Mouse (Mus musculus) adrenal gland (tissue): ENCODE data around the gene D11Wsu47e.

Experiments
- intact Hi-C: fragments of 180-260 bp; cut with DNase I; formaldehyde crosslinking; loops from one replicate; pipeline ENCODE4 v1.15.1; 2025

The D11Wsu47e gene

DNA sequence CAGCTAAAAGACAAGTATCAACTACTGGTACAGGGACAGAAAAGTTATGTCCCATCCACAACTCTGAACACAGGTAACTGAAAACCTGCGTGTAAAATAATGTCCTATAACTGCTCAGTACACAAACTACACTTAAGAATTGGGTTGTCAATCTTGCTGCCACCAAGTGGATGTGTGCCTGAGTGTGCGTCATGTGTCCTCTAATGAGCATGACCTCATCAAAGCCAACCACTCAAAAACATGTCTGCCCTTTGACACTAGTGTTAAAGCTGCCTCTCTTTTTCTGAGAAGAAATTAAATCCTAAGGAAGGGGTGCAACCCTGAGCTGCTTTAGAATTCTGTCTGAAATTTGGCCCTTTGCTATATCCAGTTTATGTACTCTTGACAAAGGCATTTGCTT, 19.9 kb upstream of the D11Wsu47e start:
- intact Hi-C loops: no loop called here

DNA sequence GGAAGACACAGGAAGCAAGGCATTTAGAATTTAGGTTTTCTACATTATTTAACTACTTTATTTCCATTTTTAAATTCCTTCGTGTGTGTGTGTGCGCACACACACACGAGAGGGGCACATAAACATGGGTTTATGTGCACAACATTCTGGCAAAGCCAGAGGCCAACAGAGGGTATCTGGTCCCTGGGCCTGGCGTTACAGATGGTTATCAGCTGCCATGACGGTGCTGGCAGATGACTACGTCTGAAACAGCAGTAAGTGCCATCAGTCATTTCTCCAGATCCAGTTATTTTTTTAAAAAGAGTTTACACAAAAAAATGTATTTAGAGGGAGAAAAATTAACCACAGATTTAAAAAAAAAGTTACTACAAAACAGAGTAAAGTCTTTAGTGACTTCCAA, 18.0 kb upstream of the D11Wsu47e start:
- intact Hi-C loops: no loop called here

GRCm38 (mm10) chr11:113666648-113667047, 17.6 kb upstream of the D11Wsu47e start:
- intact Hi-C loops: no loop called here

GRCm38 (mm10) chr11:113667122-113667521, 17.1 kb upstream of the D11Wsu47e start:
- intact Hi-C loops: no loop called here

DNA sequence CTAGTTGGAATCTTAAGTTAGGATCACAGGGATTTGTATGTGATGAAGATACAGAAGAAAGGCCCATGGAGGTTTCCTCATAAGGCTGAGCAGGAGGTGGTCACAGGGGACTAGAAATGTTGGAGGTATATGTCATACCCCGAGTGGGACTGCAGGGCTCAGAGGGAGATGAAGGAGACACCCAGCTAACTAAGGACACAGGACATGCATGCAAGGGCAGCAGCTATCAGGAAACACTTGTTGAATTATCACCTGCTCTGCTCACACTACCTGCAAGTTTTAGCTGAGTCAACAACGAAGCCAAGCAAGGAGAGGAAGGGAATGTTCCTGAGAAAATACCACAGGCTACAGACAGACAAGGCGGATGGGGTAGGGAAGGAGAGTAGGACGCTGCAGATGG, 16.5 kb upstream of the D11Wsu47e start:
- intact Hi-C loops: no loop called here

- intact Hi-C loops: no loop called here
Observed at GRCm38 (mm10) chr11:113668857-113669256, 15.4 kb upstream of the D11Wsu47e start.

GRCm38 (mm10) chr11:113669711-113670110, 14.5 kb upstream of the D11Wsu47e start:
- intact Hi-C loops: no loop called here

DNA sequence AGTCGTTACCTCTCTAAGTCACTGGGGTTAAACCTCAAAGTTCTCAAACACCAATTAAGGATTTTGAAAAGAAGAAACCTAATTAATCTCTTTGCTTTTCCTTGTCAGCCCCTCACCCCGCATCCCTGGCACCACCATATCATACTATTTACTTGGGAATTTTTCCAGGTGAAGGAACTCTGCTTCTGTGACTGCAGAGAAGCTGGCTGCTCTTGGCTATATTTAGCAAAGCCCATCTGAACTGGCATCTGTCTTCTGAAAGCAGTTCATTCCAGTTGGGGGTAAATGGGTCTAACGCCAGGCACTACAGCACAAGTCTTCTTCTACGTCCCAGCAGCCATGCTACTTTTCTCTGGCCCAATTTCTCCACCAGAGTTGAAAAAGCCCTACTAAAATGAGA, 10.6 kb upstream of the D11Wsu47e start:
- intact Hi-C loops: no loop called here

DNA sequence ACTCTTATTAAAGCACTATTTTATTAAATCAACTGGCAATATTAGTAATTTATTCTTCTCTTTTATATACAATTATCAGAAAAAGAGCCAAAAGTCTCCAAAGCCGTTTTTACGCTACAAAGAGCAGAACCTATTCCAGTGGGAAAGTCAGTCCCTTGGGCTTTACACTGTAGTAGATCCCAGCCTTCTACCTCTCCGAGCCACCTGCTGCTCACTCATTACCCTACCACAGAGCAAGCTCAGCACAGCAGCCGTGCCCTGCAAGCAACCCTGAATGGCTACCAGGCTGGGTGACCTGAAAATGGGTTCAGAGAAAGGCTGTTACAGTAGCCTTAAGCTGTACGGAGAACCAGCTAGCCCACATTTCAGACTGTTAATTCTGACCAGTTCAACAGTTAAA, 9.6 kb upstream of the D11Wsu47e start:
- intact Hi-C loops: no loop called here

DNA sequence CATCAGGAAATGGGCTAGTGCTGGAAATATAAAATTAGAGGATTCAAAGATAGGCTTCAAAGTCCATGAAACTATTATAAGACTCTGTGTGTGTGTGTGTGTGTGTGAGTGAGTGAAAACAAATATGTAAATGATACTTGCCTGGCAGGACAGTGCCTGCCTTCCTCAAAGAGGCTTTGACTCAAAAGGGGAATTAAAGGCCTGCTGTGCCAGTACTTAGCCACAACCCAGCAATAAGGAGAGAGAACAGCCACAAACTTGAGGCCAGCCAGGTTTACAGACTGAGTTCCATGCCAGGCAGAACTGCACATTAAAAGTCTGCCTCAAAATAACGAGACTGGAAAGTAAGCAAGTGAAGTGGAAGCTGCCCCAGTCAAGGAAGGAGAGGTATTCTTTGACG, 7.4 kb upstream of the D11Wsu47e start:
- intact Hi-C loops: no loop called here

- intact Hi-C loops: no loop called here
Observed at GRCm38 (mm10) chr11:113677378-113677777, 6.8 kb upstream of the D11Wsu47e start.

DNA sequence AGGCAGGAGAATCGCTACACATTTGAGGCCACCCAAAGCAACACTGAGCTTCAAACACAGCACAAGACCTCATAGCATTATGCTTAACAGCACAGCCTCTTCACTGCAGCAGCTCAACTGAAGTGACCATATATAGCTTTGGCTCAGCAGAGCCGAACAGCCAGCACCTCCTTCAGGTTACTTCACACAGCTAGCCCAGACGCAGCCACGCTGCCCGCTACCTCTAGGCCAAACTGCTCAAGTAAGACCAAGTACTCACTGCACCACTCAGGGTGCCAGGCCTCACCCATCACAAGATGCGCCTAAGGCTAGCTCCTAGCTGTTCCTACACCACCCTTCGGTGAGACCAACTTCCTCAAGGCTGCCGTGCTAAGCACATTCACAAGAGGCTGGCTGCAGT, 5.8 kb upstream of the D11Wsu47e start:
- intact Hi-C loops: no loop called here

- intact Hi-C loops: loop anchor here (5.0 kb wide), 1 partner anchor 34 kb away; the partner anchor contains the start of gene Cog1
Observed at GRCm38 (mm10) chr11:113680954-113681353, 3.3 kb upstream of the D11Wsu47e start.

GRCm38 (mm10) chr11:113681979-113682378, 2.2 kb upstream of the D11Wsu47e start:
- intact Hi-C loops: loop anchor here (5.0 kb wide), 1 partner anchor 35 kb away; the partner anchor contains the start of gene Cog1

GRCm38 (mm10) chr11:113682897-113683626, 1.1 kb upstream of the D11Wsu47e start:
- intact Hi-C loops: loop anchor here (5.0 kb wide), 1 partner anchor 36 kb away; the partner anchor contains the start of gene Cog1

GRCm38 (mm10) chr11:113683627-113683956, 620 bp upstream of the D11Wsu47e start:
- intact Hi-C loops: loop anchor here (5.0 kb wide), 1 partner anchor 36 kb away; the partner anchor contains the start of gene Cog1

DNA sequence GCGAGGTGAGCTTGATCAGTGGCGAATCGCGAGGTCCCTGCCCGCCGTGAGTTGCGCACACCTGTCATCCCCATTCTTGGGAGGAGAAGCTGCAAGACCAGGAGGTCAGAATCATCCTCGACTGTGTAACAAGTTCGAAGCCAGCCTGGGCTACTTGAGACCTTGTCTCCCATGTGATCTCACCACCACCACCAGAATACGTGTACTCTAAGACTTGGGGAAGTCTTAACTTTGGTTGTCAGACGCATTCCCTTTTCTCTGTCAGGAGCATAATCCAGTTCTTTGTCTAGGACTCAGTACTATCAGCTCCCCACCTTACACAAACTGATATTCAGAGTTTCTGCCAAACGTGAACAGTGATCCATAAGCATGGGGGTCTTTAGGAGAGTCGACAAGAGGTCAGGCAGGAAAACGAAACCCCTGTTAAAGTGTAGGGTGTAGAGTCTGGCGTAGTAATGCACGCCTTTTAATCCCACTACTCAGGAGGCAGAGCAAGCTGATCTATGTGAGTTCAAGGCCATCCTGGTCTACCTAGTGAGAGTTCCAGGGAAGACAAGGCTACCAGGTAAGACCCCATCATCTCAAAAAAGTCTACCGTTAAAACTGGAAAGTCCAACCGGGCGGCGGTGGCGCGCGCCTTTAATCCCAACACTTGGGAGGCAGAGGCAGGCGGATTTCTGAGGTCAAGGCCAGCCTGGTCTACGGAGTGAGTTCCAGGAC, 655 bp downstream of the D11Wsu47e start:
- intact Hi-C loops: loop anchor here (5.0 kb wide), 1 partner anchor 38 kb away; the partner anchor contains the start of gene Cog1

DNA sequence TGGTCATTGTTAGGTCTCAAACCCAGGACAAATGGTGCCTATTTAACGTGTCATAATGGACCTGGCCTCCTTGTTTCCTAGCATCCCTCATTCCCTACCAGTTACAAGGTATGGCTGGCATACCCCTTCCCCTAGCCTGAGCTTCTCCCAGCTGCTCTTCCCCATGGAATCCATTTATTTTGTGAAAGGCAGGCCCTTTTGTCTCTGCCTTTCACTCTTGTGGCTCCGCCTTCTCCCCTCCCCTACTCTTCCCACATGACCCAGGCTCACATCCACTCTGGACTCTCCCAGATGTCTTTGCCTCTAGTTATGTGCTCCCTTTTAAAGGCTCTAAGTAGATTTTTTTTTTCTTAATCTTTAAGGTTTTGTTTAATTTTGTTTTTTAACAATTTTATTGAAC, 2.8 kb downstream of the D11Wsu47e start:
- intact Hi-C loops: no loop called here

- intact Hi-C loops: no loop called here
Observed at GRCm38 (mm10) chr11:113690506-113690905, 6.3 kb downstream of the D11Wsu47e start.

- intact Hi-C loops: no loop called here
Observed at GRCm38 (mm10) chr11:113691318-113691717, 7.1 kb downstream of the D11Wsu47e start.

- intact Hi-C loops: no loop called here
Observed at GRCm38 (mm10) chr11:113691851-113692250, 7.6 kb downstream of the D11Wsu47e start.

DNA sequence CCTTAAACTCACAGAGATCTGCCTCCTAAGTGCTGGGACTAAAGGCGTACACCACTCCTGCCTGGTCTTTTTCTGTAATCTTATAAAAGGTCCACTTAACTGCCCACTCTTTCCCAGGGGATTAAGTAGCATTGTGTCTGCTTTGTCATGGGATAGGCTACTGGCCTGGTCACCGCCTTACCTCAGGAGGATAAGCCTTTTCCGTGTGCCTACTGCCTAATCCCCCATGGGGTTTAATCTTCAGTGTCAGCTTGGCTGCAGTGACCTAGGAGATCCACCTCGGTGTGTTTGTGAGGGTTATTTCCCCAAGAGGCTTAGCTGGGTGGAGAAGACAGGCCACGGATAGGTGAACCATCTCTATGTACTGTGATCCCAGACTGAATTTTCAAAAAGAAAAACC, 13.4 kb downstream of the D11Wsu47e start:
- intact Hi-C loops: no loop called here
